In the genomic region with DNA sequence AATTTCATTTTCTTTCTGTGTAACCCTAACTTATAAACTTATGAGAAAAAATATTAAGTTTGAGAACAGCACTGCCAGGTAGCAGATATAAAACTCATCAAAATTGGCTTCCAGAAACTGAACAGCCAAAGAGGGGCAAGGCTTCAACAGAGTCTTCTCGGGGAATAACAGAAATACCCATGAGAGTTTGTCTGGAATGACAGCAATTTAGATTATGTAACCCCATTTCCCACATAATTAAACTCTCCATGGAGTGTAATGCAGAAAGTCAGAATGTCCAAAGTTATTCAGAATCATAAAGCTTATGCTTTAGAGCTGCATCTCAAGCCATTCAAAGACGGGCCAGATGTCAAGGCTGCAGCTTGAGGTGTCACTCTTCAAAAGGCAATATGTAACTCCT, we compare ENCODE assay signal across 26 mouse cellular contexts.
"Had no signal": no experiment of that assay in that cellular context is flagged by ENCODE, and none has a peak within 500 bp of the region (broad histone marks: within the 10 kb centered on the region; RNA-seq: fewer than 3 reads in every experiment).

No protein-coding gene starts in this region.

- H3K27me3 ChIP-seq: heart, embryonic 13.5 days; heart, embryonic 15.5 days; hindbrain, embryonic 13.5 days; hindbrain, embryonic 15.5 days; kidney, embryonic 15.5 days; limb, embryonic 12.5 days; liver, embryonic 13.5 days; liver, embryonic 15.5 days had no signal

- H3K4me2 ChIP-seq: heart, embryonic 11.5 days; heart, embryonic 13.5 days; heart, embryonic 15.5 days; hindbrain, embryonic 13.5 days; hindbrain, embryonic 15.5 days; kidney, embryonic 15.5 days; limb, embryonic 12.5 days; liver, embryonic 11.5 days; liver, embryonic 13.5 days; liver, embryonic 15.5 days had no signal

- H3K9me3 ChIP-seq: heart, embryonic 13.5 days; heart, embryonic 15.5 days; hindbrain, embryonic 13.5 days; hindbrain, embryonic 15.5 days; kidney, embryonic 15.5 days; limb, embryonic 12.5 days; liver, embryonic 13.5 days; liver, embryonic 15.5 days had no signal

- H3K36me3 ChIP-seq: heart, embryonic 13.5 days; heart, embryonic 15.5 days; hindbrain, embryonic 13.5 days; hindbrain, embryonic 15.5 days; kidney, embryonic 15.5 days; limb, embryonic 12.5 days; liver, embryonic 13.5 days; liver, embryonic 15.5 days had no signal

- H3K4me1 ChIP-seq: heart, embryonic 13.5 days; heart, embryonic 15.5 days; hindbrain, embryonic 13.5 days; hindbrain, embryonic 15.5 days; kidney, embryonic 15.5 days; limb, embryonic 12.5 days; liver, embryonic 13.5 days; liver, embryonic 15.5 days had no signal

- H3K27ac ChIP-seq: heart, adult 2 months; heart, embryonic 13.5 days; heart, embryonic 15.5 days; hindbrain, embryonic 13.5 days; hindbrain, embryonic 15.5 days; hindbrain, postnatal 0 days; kidney, embryonic 15.5 days; limb, embryonic 12.5 days; liver, embryonic 13.5 days; liver, embryonic 15.5 days had no signal

- ATAC-seq: hindbrain, postnatal 0 days; intestine, embryonic 16.5 days; liver, postnatal 0 days had no signal

- H3K4me3 ChIP-seq: heart, adult 2 months; heart, embryonic 13.5 days; heart, embryonic 15.5 days; hindbrain, embryonic 13.5 days; hindbrain, embryonic 15.5 days; kidney, embryonic 15.5 days; limb, embryonic 12.5 days; liver, embryonic 13.5 days; liver, embryonic 15.5 days had no signal

- H3K9ac ChIP-seq: heart, embryonic 13.5 days; heart, embryonic 15.5 days; hindbrain, embryonic 13.5 days; hindbrain, embryonic 15.5 days; kidney, embryonic 15.5 days; limb, embryonic 12.5 days; liver, embryonic 13.5 days; liver, embryonic 15.5 days; liver, postnatal 0 days had no signal

- DNase-seq: gastrocnemius, postnatal 14 days; gastrocnemius, postnatal 36 days; heart, adult 11 months; heart, adult 2 months; heart, postnatal 14 days; heart, postnatal 36 days; kidney, adult 11 months; kidney, adult 8-10 months; kidney, postnatal 14 days; layer of hippocampus, adult 9-11 months; layer of hippocampus, postnatal 36 days; left cerebral cortex, postnatal 4 days; liver; liver, embryonic 13.5 days; liver, postnatal 0 days had no signal
